Mouse (Mus musculus): ENCODE measurements around the gene Nudt12. TPM values are rescaled to one million over a fixed set of nuclear protein-coding genes. Genes with fewer than 3 reads are reported as not detected.
A peak's percentile ranks its signal among the peaks of the same experiment; 100 is the strongest.

Gene Nudt12
- polyA plus RNA-seq, 1 experiment from 2014 or later, result 8.8 TPM

DNA sequence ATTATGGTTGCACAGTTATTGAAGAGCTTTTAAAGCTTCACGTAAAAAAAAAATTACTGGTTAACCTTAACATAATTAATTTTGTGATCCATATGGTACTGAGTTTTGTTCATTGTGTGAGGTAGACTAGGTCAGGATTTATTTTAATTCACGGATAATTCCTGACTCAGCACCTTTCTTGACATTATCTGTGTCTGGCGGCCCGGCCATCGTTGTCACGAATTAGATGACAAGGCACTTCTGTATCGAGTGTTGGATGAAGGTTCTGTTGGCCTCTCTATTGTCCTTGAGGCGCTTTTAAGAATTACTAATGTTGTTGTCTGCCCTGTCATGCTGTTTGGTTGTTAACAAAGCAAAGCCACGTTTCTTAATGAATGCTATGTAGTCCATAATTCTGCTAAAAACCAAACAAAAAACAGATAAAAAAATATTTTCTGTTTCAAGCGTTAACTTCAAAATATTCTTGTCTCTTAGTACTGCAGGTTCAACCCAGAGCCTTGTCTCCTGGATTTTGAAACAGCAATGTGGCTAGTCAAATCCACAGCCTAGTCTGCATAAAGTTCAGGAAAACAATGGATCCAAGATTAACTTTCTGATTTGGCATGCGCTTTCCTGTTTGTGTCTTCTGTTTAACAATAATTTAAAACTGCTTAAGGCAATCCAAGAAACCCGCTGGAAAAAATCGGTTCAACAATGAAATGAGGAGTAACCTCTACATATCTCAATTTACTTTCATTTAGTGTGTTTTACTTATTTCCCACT, 1.4 kb downstream of the Nudt12 start:
- Histone ChIP-seq H3K27me3 (ENCODE audit: control insufficient read depth, insufficient read depth, low read length) (no peaks in the 10 kb centered on the region), H3K27ac (ENCODE audit: low read depth, low read length) (no peak overlapping the region), H3K4me2 (replicated peaks; ENCODE audit: low read depth, low read length) (no peak overlapping the region), H3K9ac (ENCODE audit: low read depth, low read length) (no peak overlapping the region), H3K4me3 (ENCODE audit: low read depth, low read length) (no peak overlapping the region), H3K9me3 (ENCODE audit: control insufficient read depth, low read length) (no peaks in the 10 kb centered on the region), H3K36me3 (ENCODE audit: control insufficient read depth, insufficient read depth, low read length) (no peaks in the 10 kb centered on the region), H3K4me1 (replicated peaks; ENCODE audit: control insufficient read depth, insufficient read depth, low read length) (no peaks in the 10 kb centered on the region)
- no peak for ATAC-seq (ENCODE audit: low FRiP score)
- DNase-seq (ENCODE audit: low spot score), result no peak
- 78% methylated on average over 13 of the region's 13 CpGs for WGBS

DNA sequence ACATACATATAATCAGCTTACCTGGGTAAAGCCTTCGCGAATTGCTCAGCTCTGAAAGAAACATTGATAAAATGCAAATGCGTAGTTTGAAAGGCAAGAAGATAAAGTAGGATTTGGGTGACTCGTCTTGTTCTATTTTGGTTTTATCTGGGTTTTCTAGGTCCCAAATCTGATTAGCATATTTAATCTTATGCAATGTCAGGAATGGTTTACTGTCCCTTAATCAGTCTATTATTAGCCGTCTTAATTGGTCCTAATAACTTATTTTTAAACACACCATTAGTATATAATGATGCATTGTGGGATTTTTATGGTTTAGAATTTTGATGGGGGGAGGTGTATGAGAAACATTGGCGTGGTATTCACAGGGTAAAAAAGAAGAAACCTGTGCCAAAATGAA, 21.9 kb downstream of the Nudt12 start, which contains the start of gene Pdzph1:
Gene Pdzph1 (minus strand): TSS at position 101 of the 400 bp plus-strand sequence.
- no peak for ATAC-seq (ENCODE audit: low FRiP score)
- Histone ChIP-seq H3K4me2 (replicated peaks; ENCODE audit: low read depth, low read length) (no peak within 1 kb of the TSS), H3K36me3 (ENCODE audit: control insufficient read depth, insufficient read depth, low read length) (no peaks in the 10 kb centered on the region), H3K9ac (ENCODE audit: low read depth, low read length) (no peak within 1 kb of the TSS), H3K4me1 (replicated peaks; ENCODE audit: control insufficient read depth, insufficient read depth, low read length) (no peaks in the 10 kb centered on the region), H3K27ac (ENCODE audit: low read depth, low read length) (no peak within 1 kb of the TSS), H3K4me3 (ENCODE audit: low read depth, low read length) (no peak within 1 kb of the TSS), H3K9me3 (ENCODE audit: control insufficient read depth, low read length) (no peaks in the 10 kb centered on the region), H3K27me3 (ENCODE audit: control insufficient read depth, insufficient read depth, low read length) (no peaks in the 10 kb centered on the region)
- DNase-seq (ENCODE audit: low spot score), result no peak
- WGBS, result 92% methylated on average over 6 of the region's 6 CpGs

DNA sequence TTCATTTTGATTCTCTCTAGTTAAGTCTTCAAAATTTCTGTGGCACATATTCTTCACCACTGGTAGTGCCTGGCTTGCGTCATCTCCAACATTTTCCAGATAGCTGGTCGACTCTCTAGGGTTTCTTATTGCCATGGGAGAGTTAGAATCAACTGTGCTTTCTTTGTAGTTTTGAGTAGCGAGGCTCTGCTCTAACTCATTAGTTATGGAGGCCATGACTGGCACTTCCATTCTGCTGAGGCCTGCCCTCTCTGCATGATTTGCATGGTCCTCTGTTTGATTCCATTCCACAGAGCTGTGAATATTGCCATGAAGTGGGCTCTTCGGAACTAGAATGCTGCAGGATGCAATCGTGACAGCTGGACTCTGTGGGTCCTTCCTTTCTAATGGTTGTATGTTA, 39.9 kb downstream of the Nudt12 start:
- Histone ChIP-seq H3K4me1 (replicated peaks; ENCODE audit: control insufficient read depth, insufficient read depth, low read length) (no peaks in the 10 kb centered on the region), H3K36me3 (ENCODE audit: control insufficient read depth, insufficient read depth, low read length) (no peaks in the 10 kb centered on the region), H3K4me3 (ENCODE audit: low read depth, low read length) (no peak overlapping the region), H3K9ac (ENCODE audit: low read depth, low read length) (no peak overlapping the region), H3K9me3 (ENCODE audit: control insufficient read depth, low read length) (no peaks in the 10 kb centered on the region), H3K27me3 (ENCODE audit: control insufficient read depth, insufficient read depth, low read length) (no peaks in the 10 kb centered on the region), H3K27ac (ENCODE audit: low read depth, low read length) (no peak overlapping the region), H3K4me2 (replicated peaks; ENCODE audit: low read depth, low read length) (no peak overlapping the region)
- DNase-seq (ENCODE audit: low spot score), result peak; percentile 13
- ATAC-seq (ENCODE audit: low FRiP score), result peak; percentile 47
- 52% methylated on average over 5 of the region's 5 CpGs for WGBS

DNA sequence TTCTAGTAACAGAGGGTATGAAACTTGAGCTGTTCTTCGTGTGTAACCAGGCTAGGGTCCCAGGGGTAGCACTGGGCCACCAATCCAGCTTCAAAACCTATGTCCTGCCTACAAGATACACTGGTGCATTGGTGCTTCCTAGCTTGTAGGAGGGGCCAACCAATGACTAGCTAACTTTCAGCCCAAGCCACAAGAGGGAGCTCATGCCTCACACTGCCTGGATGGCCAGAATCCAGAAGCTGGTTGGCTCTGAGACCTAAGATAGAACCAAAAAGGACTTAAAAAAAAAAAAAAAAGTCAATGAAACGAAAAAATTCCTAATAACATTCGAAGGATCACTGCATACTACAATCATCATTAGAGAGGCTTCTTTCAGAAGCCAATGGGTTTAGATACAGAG, 53.3 kb downstream of the Nudt12 start:
- no peaks in the 10 kb centered on the region for H3K36me3 ChIP-seq (ENCODE audit: control insufficient read depth, insufficient read depth, low read length)
- H3K27ac ChIP-seq (ENCODE audit: low read depth, low read length), result no peak overlapping the region
- H3K4me2 ChIP-seq (replicated peaks; ENCODE audit: low read depth, low read length), result no peak overlapping the region
- no peak overlapping the region for H3K9ac ChIP-seq (ENCODE audit: low read depth, low read length)
- DNase-seq (ENCODE audit: low spot score), result peak; percentile 27
- no peaks in the 10 kb centered on the region for H3K9me3 ChIP-seq (ENCODE audit: control insufficient read depth, low read length)
- WGBS, result 28% methylated on average over 3 of the region's 3 CpGs
- H3K4me1 ChIP-seq (replicated peaks; ENCODE audit: control insufficient read depth, insufficient read depth, low read length), result no peaks in the 10 kb centered on the region
- ATAC-seq (ENCODE audit: low FRiP score), result no peak
- no peaks in the 10 kb centered on the region for H3K27me3 ChIP-seq (ENCODE audit: control insufficient read depth, insufficient read depth, low read length)
- no peak overlapping the region for H3K4me3 ChIP-seq (ENCODE audit: low read depth, low read length)

DNA sequence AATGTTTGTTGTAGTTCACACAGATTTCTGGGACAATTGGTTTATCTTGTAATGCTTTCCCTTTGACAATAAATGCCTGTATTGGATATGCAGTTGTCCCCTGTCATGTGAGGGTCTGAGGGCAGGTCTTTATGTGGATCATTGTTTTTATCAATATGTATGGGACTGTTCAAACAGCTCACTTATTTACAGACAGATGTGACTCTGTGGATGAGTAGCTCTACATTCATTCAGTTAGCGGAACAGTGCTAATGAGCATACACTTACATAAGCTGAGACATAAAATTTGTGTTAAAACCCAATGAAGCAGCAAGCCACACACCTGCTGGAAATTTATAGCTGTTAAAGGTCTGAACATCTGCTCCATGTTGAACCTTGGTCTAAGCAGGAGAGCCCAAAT, 56.1 kb downstream of the Nudt12 start:
- ATAC-seq (ENCODE audit: low FRiP score) (no peak), DNase-seq (ENCODE audit: low spot score) (no peak)
- Histone ChIP-seq H3K4me3 (ENCODE audit: low read depth, low read length) (no peak overlapping the region), H3K36me3 (ENCODE audit: control insufficient read depth, insufficient read depth, low read length) (no peaks in the 10 kb centered on the region), H3K27ac (ENCODE audit: low read depth, low read length) (no peak overlapping the region), H3K9me3 (ENCODE audit: control insufficient read depth, low read length) (no peaks in the 10 kb centered on the region), H3K27me3 (ENCODE audit: control insufficient read depth, insufficient read depth, low read length) (no peaks in the 10 kb centered on the region), H3K4me2 (replicated peaks; ENCODE audit: low read depth, low read length) (no peak overlapping the region), H3K9ac (ENCODE audit: low read depth, low read length) (no peak overlapping the region), H3K4me1 (replicated peaks; ENCODE audit: control insufficient read depth, insufficient read depth, low read length) (no peaks in the 10 kb centered on the region)
- 83% methylated on average over 1 of the region's 1 CpGs for WGBS

Other genes with a start within 250 kb of the Nudt12 start
- 10.6 and 10.9 TPM in 2 replicates for gene Pdzph1, start 22.0 kb downstream of the Nudt12 start, polyA plus RNA-seq (2014; fragmentation: Nextera tagmentation; extraction: Ambion mirVana)

All from hindbrain, embryonic 11.5 days (tissue).